ENCODE assay signal across 17 mouse cellular contexts in genomic region chr13:57688926-57689325, GRCm38 (mm10).
"Had no signal": no experiment of that assay in that cellular context is flagged by ENCODE, and none has a peak within 500 bp of the region (broad histone marks: within the 10 kb centered on the region; RNA-seq: fewer than 3 reads in every experiment).

No protein-coding gene starts in this region.

- H3K4me2 ChIP-seq: liver, embryonic 15.5 days; midbrain, embryonic 12.5 days; midbrain, embryonic 15.5 days; neural tube, embryonic 12.5 days; neural tube, embryonic 15.5 days had no signal

- DNase-seq: kidney, adult 2 months; kidney, postnatal 36 days; layer of hippocampus, postnatal 36 days; lung, adult 2 months; lung, postnatal 14 days; lung, postnatal 4 days; right cerebral cortex, postnatal 25 days; thymus, adult 2 months; thymus, postnatal 14 days; thymus, postnatal 4 days had no signal

- H3K9ac ChIP-seq: liver, embryonic 15.5 days; midbrain, embryonic 12.5 days; midbrain, embryonic 15.5 days; neural tube, embryonic 12.5 days; neural tube, embryonic 15.5 days had no signal

- H3K4me3 ChIP-seq: liver, embryonic 15.5 days; midbrain, embryonic 12.5 days; midbrain, embryonic 15.5 days; neural tube, embryonic 12.5 days; neural tube, embryonic 15.5 days had no signal

- H3K4me1 ChIP-seq: midbrain, embryonic 12.5 days; midbrain, embryonic 15.5 days; neural tube, embryonic 12.5 days had no signal

- H3K27ac ChIP-seq: kidney, postnatal 0 days; liver, embryonic 15.5 days; midbrain, embryonic 12.5 days; midbrain, embryonic 15.5 days; neural tube, embryonic 12.5 days; neural tube, embryonic 15.5 days had no signal

- H3K27me3 ChIP-seq: midbrain, embryonic 12.5 days; midbrain, embryonic 15.5 days; neural tube, embryonic 12.5 days; neural tube, embryonic 15.5 days had no signal

- ATAC-seq: intestine, postnatal 0 days; midbrain, embryonic 15.5 days had no signal

- H3K9me3 ChIP-seq: liver, embryonic 15.5 days; midbrain, embryonic 12.5 days; midbrain, embryonic 15.5 days; neural tube, embryonic 12.5 days; neural tube, embryonic 15.5 days had no signal

- H3K36me3 ChIP-seq: liver, embryonic 15.5 days; midbrain, embryonic 12.5 days; midbrain, embryonic 15.5 days; neural tube, embryonic 12.5 days; neural tube, embryonic 15.5 days had no signal
